Mouse (Mus musculus): ENCODE measurements around the gene Sprr2a1. TPM values are rescaled to one million over a fixed set of nuclear protein-coding genes. Genes with fewer than 3 reads are reported as not detected.

Sprr2a1 gene
- polyA plus RNA-seq, 1 experiment, result 53.2 TPM

Other genes starting within 250 kb of the Sprr2a1 start
- gene Pglyrp3, start 201.2 kb upstream of the Sprr2a1 start, polyA plus RNA-seq (2012; rRNA removed), result not detected in 2 replicates
- gene Lor, start 132.7 kb upstream of the Sprr2a1 start, polyA plus RNA-seq (2012; rRNA removed), result 0.09 TPM in 1 of 2 replicates, not detected in the other
- not detected in 2 replicates for gene Prr9, start 91.9 kb upstream of the Sprr2a1 start, polyA plus RNA-seq (2012; rRNA removed)
- not detected in 2 replicates for gene Lelp1, start 73.1 kb upstream of the Sprr2a1 start, polyA plus RNA-seq (2012; rRNA removed)
- 24,207 and 25,946 TPM in 2 replicates for gene Sprr2a2, start 121 bp downstream of the Sprr2a1 start, polyA plus RNA-seq (2012; rRNA removed)
- 210 and 226 TPM in 2 replicates for gene Sprr2a3, start 69.6 kb downstream of the Sprr2a1 start, polyA plus RNA-seq (2012; rRNA removed)
- not detected in 2 replicates for gene Sprr2b, start 100.8 kb downstream of the Sprr2a1 start, polyA plus RNA-seq (2012; rRNA removed)
- not detected in 2 replicates for gene Sprr2d, start 123.3 kb downstream of the Sprr2a1 start, polyA plus RNA-seq (2012; rRNA removed)
- not detected in 2 replicates for gene Sprr2e, start 136.3 kb downstream of the Sprr2a1 start, polyA plus RNA-seq (2012; rRNA removed)
- gene Sprr2f, start 149.4 kb downstream of the Sprr2a1 start, polyA plus RNA-seq (2012; rRNA removed), result not detected in 2 replicates
- 0.16 TPM in 1 of 2 replicates, not detected in the other for gene Sprr2h, start 169.9 kb downstream of the Sprr2a1 start, polyA plus RNA-seq (2012; rRNA removed)
- not detected in 2 replicates for gene Sprr2i, start 192.2 kb downstream of the Sprr2a1 start, polyA plus RNA-seq (2012; rRNA removed)
- gene Sprr2j-ps, start 202.3 kb downstream of the Sprr2a1 start, polyA plus RNA-seq (2012; rRNA removed), result not detected in 2 replicates
- gene Gm9774, start 213.6 kb downstream of the Sprr2a1 start, polyA plus RNA-seq (2012; rRNA removed), result 7.5 and 8.2 TPM in 2 replicates
- not detected in 2 replicates for gene Sprr2k, start 216.8 kb downstream of the Sprr2a1 start, polyA plus RNA-seq (2012; rRNA removed)
- not detected in 2 replicates for gene Sprr1b, start 223.0 kb downstream of the Sprr2a1 start, polyA plus RNA-seq (2012; rRNA removed)
- 0.37 TPM in 1 of 2 replicates, not detected in the other for gene Sprr3, start 242.9 kb downstream of the Sprr2a1 start, polyA plus RNA-seq (2012; rRNA removed)

All from large intestine, adult 2 months (tissue).